Mouse (Mus musculus): ENCODE measurements around the gene Srp9.

Srp9 gene

DNA sequence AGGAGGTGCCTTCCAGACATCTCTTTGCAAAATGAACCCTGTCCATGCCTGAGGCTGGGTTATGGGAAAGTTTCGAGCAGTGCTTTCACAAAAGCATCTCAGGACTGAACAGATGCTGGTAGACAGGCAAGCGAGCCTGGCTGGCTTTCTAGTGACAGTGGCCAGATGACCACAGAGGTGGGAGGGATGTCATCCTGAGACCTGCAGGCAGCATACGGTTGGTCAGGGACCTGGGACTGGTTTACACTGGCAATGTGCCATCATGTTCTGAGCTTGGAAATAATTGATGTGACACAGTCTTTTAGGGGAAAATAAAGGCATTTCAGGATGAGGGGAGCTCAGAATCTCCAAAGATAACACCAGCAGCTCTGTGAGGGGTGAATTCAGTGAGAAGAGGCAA lies 19.5 kb upstream of the Srp9 start:
- no peak for DNase-seq (ENCODE audit: low read depth, low spot score)

DNA sequence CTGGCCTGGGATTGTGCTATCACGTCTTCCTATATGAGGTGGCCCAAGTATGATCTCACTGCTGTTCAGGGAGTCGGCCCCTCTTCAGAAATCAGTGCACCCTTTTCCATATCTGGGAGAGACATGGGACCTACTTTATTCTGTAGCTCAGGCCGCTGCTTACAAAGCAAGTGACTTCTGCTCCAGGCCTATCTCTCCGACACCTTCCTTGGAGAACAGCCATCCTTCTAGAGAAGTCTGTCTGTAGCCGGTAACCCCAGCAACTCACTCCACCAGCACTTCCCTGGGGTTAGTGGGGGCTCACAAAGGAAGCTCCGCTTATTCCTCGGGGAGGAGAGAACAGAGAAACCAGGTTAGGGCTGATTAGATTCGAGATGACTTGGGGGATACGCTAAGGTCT lies 17.3 kb upstream of the Srp9 start:
- no peak for DNase-seq (ENCODE audit: low read depth, low spot score)

DNA sequence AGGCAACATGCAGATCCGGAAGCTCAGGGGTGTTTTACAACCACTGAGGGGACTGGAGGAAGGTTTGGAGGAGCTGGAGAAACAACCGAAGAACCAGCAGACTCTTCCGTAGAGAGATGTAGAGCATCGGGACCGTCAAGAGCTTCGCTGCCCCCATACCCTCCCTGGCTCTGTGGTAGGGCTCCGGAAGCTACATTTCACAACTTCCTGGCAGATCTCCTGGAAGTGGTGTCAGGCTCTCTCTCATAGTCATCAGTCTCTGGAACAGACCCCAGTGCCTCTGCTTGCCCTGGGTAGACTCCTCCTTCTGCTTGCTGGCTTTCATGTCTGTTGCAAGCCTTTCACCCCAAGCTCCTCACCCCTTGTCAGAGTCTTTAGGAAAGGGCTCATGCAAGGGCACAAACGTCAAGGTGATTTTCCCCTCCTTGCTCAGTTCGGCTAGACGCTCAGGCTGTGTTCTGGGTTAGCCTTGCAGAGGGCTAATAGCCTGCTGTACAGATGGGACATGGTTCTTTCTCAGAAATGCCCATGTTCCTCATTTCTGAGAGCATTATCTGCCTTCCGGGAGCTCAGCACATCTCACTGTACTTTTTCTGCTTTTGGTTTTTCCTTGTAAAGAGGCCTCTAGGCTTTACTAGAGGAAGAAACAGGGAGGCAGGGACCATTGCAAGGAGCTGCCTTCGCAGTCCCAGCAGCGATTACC lies 16.0 kb upstream of the Srp9 start:
- DNase-seq (ENCODE audit: low read depth, low spot score), result no peak

DNA sequence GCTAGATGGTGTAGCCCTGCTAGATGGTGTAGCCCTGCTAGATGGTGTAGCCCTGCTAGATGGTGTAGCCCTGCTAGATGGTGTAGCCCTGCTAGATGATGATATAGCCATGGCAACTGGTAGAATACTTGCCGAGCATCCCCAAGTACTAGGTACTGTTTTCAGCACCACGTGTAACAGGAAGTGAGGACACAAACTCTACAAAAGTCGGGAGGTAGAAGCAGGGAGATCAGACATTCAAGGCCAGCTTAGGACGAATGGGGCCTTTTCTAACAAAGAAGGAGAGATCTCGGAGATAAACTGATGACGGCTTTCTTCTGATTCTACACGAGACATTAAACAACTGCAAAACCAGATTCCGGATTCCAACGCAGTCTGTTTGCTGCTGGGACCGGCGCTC lies 14.4 kb upstream of the Srp9 start:
- no peak for DNase-seq (ENCODE audit: low read depth, low spot score)

DNA sequence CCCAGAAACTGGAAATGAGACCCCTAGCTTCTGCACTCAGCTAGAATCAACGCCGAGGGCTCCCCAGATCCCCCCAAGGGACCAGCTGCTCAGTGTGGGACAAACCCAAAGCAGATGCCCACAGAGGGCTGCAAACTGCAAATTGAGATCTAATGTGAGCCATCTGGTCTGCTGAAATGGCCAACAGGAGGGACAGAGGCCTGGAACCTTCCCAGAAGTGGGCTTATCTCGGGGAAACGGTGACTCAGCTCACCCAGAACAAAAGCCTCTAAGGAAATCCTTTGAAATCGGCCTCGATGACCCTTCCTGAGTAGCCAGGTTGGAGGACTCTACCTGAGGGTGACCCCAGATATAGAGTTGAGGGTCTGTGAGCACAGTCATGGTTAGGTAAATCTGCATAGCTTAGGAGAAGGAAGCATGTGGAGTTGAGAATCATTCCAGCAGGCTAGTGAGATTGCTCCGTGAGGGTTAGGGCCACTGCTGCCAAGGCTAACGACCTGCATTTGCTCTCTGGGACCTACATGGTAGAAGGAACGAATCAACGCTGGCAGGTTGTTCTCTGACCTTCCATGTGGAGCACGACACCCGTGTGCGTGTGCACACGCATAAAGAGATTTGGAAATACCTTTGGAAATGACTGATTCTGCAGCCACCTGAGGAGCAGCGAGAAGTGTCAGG lies 13.7 kb upstream of the Srp9 start:
- DNase-seq (ENCODE audit: low read depth, low spot score), result no peak

DNA sequence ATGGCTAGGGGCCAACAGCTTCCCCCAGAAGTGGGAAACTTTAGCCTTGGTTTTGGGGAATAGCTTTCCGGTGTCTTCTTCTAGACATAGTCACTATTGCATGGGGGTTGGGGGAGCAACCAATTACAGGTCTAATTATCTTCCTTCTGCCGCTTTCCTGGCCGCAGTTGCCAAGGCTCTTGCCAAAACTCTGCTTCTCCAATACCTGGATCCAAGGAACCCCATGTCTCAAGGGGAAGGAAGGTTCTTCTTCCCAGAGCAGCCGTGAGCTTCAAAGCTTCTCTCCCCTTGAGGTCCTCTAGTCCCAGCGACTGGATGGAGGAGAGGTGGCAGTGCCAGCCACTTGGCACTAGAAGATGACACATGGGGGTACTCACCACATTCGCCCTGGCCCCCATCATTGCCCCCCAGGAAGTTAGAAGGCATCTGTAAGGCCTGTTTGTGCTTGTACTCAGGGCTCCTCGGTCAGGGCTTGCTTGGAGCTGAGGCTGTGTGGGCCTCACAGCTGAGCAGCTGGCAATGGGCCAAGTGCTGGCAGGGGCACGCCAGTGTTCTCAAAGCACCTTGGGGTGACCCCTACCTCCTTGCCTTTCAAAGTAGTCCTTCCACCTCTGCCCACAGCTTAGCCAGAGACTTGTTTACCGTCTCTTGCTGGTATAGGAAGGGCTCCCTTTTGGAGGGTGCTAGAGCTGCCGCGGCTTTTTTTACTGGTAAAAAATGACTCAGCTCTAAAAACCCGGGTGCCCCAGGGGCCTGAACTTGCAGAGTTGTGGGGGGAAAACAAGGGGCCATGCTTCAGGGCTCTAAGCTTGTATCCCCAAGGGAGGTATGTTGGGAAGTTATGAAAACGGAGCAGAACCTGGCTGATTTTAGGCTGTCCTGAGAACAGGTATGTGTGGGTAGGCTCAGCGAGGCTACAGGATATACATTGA lies 12.9 kb upstream of the Srp9 start:
- DNase-seq (ENCODE audit: low read depth, low spot score), result peak; percentile 21

DNA sequence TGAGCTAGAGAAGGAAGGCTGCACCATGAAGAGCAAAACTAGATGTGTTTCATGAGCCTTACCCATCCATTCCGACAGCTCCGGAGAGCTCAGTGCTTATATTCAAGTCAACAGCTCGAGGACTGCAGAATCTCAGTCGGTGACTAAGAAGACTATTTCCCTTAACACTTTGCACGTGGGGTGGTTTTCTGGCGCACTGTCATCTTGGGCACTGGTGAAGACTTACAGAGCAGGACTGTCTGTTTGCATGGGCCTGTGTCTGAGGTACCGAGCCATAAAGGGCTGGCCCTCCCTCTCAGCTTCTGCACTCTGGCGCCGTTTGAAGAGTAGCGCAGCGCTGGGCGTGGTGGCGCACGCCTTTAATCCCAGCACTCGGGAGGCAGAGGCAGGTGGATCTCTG lies 12.2 kb upstream of the Srp9 start:
- no peak for DNase-seq (ENCODE audit: low read depth, low spot score)

DNA sequence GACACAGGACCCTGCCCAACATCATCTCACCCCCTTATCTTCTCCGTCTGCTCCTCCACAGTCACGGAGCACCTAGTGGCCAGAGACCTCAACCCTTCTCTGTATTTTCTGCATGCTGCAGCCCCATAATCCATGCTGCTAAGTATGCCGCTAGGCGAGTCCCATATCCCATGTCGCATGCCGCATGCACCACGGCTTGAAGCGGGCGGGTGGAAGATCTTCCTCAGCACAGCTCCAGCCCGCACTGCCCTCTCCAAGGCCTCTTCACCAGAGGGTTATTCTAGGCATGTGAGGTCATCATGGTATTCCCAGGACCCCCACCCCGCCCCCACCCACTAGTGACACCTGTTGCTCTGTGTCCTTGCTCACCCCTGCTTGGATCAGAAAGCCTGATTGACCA lies 11.4 kb upstream of the Srp9 start:
- DNase-seq (ENCODE audit: low read depth, low spot score), result no peak

DNA sequence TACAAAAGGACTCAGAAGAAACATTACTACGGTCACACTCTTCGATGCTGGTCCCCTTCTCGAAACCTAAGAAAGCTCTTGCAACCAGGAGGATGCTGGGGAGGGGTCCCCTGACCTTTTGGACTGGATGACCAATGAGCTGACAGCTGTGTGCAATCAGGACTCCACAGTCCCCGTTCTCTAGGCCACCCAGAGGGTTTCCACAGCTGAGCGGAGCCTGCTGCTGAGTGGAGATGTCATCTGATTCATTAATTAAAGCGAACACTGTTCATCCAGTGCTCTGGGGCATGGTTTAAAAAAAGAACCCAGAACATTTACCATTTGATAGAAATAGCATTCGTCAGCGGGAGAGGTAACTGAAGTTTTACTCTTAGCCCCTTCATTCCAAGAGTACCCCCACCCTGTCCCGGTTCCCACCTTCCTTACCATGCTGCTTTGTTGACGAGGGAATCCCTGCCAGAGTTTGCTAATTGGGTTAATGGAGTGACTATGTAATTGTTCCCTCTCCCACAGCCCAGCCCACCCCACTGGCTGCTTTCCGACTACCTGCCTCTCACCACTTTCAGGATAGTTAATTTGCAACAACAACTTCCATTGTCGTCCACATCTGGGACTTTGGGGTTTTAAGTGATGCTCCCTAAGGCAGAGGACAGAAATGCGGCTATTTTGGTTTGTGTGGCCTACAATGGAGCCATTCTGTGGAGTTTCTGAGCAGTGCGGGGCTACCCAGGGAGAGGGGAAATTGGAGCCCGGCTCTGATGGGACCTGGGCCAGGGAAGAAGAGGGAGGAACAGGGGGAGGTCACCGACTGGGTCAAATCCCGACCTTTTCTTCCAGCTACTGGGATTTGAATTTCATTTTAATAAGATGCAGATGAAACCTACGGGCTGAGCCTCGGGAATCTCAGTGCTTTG lies 10.7 kb upstream of the Srp9 start:
- no peak for DNase-seq (ENCODE audit: low read depth, low spot score)

DNA sequence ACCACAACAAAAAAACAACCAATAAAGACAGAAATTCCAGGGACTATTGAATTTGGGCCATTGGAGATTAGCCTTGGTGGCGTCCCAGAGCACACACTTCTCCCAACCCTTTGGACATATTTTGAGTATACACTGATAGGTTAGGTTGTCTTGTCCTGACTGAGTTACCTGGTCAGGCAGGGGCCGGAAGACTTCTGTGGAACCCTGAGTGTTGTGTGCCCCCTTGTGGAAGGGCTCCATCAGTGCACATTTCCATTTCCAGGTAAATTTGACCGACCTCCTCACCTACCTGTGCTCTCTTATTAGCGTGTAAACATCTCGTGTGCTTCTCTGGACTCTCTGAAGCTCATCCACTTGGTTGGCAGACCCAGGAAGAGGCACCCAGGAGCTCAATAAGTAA lies 9.3 kb upstream of the Srp9 start:
- DNase-seq (ENCODE audit: low read depth, low spot score), result peak; percentile 70

DNA sequence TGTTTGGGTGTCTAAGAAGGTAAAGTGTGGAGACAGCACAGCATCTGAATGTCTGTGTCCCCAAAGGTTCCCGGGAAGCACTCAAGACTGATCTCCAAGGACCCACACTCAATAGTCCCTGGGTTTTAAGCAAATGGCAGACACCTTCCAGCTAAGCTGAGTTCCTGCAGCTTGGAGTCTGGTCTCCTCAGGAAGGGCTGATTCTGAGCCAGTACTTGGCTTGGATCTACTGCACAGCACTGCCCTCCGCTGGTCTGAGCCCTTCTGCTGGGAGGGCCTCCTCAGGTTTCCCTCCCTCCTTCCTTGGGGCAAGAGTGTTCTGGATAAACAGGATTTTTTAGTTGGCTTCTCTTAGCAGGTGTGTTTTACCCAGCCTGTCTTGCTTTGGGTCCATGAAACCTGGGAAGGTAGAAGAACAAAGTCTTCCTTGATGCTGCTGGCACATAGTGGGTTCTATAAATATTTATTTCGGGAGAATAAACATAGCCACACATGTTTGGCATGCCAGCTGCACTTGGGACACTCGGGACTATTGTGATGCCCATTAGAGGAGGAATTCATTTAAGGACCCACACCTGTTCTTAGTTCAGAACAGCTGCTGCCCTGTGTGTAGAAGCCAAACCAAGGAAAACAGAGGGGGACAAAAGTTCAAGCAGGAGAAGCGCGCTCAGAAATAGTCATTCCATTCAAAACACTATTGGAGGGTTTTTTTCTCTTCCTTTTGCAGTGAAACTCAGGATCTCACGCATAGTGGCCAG lies 8.7 kb upstream of the Srp9 start:
- no peak for DNase-seq (ENCODE audit: low read depth, low spot score)

DNA sequence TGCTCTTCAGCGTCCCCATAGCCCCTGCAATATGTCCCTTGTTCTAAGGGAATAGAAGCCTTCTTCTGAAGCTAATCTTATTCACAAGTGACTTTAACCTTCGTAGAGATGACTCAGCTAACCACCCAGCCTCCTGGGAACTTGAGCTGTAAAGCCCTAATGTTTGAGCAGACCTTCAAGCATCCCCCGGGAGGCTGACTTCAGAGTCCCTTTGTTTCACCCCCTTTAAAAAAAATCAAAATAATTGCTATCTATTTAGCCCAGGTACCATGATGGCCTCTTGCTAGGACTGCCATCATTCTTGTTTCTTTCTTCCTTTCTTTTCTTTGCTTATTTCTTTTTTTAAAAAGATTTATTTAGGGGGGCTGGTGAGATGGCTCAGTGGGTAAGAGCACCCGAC lies 2.1 kb upstream of the Srp9 start:
- no peak for DNase-seq (ENCODE audit: low read depth, low spot score)

DNA sequence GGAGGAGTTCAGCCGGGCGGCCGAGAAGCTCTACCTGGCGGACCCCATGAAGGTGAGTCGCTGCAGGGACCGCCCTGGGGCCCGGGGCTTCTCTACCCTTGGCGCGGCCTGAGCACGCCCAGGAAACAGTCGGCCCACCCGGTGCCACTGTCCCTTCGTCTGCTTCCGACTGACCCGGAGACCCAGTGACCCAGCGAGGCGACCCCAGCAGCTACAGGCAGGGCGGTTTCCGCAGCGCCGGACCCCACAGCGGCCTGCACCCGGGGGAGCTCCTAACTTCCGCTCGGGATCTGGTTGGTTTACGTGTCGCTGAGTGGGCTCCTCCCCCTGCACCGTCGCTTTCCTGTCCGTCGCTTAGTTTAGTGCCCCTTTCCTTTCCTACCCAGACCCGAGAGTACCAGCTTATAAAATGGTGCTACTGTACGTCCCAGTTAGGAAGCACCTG lies 409 bp downstream of the Srp9 start:
- peak; percentile 94 for DNase-seq (ENCODE audit: low read depth, low spot score)

DNA sequence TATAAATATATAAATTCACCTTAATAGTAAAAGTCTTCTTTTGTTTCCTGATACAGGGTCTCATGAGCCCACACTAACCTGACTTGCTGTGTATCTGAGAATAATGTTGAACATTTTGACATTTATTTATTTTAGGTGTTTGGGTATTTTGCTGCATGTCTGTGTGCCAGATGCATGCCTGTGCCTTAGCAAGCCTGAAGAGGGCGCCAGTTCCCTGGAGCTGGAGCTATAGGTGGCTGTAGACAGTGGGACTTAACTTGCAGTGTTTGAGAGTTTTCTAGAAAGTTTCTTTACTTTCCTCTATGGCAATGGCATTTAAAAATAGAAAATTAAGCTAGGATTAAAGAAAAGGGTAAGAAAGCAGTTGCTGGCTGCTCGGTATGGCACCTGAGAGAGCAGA lies 6.3 kb downstream of the Srp9 start:
- DNase-seq (ENCODE audit: low read depth, low spot score), result peak; percentile 48

DNA sequence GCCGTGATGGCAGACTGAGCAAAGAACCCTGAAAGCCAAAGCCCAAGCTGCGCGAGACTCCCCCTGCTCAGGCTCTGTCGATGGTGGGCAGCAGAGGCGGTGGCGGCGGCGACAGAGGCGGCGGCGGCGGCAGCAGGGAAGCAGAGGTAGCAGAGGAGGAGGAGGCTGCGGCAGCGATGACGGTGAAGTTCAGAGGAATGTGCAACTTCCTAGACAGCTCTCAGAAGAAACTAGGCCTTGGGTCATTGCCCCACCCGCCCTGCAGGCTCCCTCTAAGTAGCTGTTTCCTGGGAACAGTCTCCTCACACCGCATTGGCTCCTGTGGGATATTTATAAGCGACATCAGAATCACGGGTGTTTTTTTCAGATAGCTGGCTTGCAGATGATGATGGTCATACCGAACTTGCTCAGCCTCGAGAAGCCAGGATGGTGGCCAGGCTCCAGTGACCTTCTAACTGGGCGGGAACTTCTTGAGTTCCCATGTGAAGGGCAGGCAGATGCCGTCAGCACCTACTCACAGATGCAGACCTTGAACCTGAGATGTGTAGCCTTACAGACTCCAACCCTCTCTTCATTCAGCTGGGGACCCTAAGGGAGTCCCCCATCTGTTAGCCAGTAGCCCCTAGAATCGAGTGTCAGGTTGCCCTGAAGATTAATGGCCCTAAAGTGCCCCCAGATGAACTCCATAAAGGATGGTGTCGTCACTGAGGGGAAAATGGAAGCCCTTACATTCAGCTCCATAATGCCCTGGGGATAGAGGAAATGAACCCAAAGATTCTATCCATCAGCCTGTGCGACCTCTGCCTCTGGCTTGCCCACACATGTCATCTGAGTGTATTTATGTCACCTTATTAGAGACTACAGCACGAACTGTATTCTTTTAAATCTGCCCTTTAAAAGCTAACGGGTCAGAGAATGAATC lies 12.9 kb downstream of the Srp9 start:
- no peak for DNase-seq (ENCODE audit: low read depth, low spot score)

DNA sequence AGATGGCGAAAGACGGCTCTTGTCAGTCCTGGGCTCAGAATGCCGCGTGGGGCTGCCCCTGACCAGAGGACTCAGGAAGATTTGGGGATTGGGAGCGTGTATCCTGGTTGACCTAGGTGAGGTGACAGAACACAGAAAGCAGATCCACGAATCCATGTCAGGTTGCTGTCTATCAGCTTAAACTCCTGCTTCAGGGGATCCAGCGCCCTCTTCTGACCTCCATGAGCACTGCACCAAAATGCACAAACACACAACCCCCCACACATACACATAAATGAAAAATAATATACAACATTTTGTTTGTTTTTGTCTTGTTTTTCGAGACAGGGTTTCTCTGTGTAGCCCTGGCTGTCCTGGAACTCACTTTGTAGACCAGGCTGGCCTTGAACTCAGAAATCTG lies 13.6 kb downstream of the Srp9 start:
- DNase-seq (ENCODE audit: low read depth, low spot score), result no peak

DNA sequence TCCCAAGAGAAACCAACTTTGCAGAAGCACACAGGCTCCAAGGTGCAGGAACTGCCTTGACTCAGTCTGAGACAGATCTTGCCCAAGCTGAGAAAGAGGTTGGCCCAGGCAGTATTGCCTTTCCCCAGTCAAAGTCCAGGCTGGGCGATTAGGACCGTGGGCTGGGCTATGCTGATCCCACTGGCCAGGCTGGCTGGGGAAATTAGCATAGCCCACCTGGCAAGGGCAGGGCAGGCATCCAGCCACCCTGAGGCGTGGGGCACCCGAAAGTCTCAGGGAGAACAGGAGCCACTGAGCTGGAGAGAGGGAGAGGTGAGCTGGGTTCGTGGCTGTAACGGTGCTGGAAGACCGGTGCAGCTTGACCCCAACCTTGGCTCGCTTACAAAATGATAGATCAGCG lies 15.4 kb downstream of the Srp9 start:
- no peak for DNase-seq (ENCODE audit: low read depth, low spot score)

DNA sequence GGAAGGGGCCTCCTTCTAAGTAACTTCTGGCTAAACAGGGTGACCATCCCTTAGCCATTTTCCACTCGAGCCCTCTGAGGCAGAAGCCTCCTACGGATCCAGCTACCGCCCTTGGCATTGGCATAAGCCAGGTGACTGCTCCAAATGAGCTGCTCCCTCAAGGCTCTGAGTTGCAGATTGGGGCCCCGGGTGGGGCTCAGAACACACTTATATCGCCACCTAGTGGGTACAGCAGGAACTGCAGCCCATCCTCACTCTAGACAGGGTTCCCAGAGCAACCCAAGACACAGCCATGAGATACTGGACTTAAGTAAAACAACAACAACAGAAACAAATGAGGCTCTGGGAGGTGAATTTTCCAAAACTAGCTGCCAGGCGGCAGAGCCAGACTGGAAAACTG lies 15.8 kb downstream of the Srp9 start:
- DNase-seq (ENCODE audit: low read depth, low spot score), result peak; percentile 72

DNA sequence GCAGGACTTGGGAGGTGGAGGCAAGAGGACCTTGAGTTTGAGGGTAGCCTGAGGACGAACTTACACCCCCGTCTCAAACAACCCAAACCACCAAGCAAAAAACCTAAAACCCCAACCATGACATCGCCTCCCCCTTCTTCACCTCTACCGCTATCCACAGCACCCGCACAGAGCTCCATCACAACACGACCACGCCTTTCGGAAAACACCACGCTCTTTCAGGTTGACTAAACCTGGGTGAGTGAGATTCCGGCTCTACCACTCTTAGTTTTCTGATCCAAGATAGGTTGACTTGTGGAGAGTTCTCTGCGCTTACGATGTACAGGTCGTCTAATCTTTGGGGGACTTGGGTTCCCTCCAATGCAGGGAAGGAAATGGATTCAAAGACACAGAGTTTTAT lies 18.2 kb downstream of the Srp9 start:
- DNase-seq (ENCODE audit: low read depth, low spot score), result peak; percentile 45

DNA sequence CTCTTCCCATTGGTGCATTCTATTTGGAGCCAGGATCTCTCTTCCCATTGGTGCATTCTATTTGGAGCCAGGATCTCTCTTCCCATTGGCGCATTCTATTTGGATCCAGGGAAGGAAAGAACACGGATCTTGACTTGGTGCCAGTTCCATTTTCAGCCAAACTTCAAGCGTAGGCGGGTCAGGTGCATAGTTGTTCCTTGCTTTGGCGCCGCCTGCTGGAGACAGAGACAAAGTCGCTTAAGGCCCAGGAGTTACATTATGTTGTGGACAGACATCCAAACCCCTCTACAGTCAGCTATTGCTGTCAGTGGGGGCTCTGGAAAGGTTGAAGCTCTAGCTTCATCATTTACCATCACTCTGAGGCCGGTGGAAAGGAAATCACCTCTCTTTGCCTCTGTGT lies 18.8 kb downstream of the Srp9 start:
- peak; percentile 80 for DNase-seq (ENCODE audit: low read depth, low spot score)
